Mouse (Mus musculus) erythroblast, embryonic 14.5 days (primary cell): ENCODE results near the gene Src. TPM values are rescaled to one million over a fixed set of nuclear protein-coding genes. Genes with fewer than 3 reads are reported as not detected.
"Not testable (repeated sequence)": the region's sequence is repeated elsewhere in the genome, so short reads cannot be mapped to it uniquely, and the experiment has no call there.

Experiments
- H3K27me3 ChIP-seq: 2 replicates; pipeline ENCODE4 v1.6.1; 2012; ENCODE audit warnings: inconsistent platforms; ENCODE audit not compliant: control insufficient read depth
- H3K36me3 ChIP-seq: 2 replicates; pipeline ENCODE4 v1.6.1; 2012; ENCODE audit warnings: mild to moderate bottlenecking, inconsistent platforms; ENCODE audit not compliant: control insufficient read depth
- H3K4me1 ChIP-seq: 2 replicates; pipeline ENCODE4 v1.6.1; 2012; ENCODE audit warnings: inconsistent platforms; ENCODE audit not compliant: control insufficient read depth
- H3K4me3 ChIP-seq: replicated peaks from 2 replicates; pipeline ENCODE3; 2012; ENCODE audit warnings: moderate library complexity, mild to moderate bottlenecking, inconsistent platforms
- H3K9me3 ChIP-seq: 2 replicates; pipeline ENCODE4 v1.6.1; 2012; ENCODE audit warnings: low read length, inconsistent platforms, mixed read lengths; ENCODE audit not compliant: control insufficient read depth
- GATA1 ChIP-seq: IDR thresholded peaks from 2 replicates; pipeline ENCODE4 v1.6.1; 2012; ENCODE audit warnings: low read length, inconsistent platforms, mixed read lengths
- TAL1 ChIP-seq: IDR thresholded peaks from 3 replicates; pipeline ENCODE4 v1.6.1; 2012; ENCODE audit warnings: low read length, inconsistent platforms, mixed read lengths
- polyA plus RNA-seq: library from polyadenylated mRNA; stranded (reverse); fragments of >175 nt; gene quantifications from 2 replicates; pipeline ENCODE4 v1.2.3, GENCODE M21; 2012

The Src gene
- polyA plus RNA-seq, 1 experiment = 0.08 TPM

GRCm38 (mm10) chr2:157475437-157476379, 57.5 kb downstream of the Src start:
- Histone ChIP-seq H3K36me3 (no peaks in the 10 kb centered on the region), H3K4me3 (no peak overlapping the region), H3K9me3 (no peaks in the 10 kb centered on the region), H3K4me1 (no peaks in the 10 kb centered on the region), H3K27me3 (no peaks in the 10 kb centered on the region)
- no peak for TF ChIP-seq TAL1
- no peak for TF ChIP-seq GATA1

DNA sequence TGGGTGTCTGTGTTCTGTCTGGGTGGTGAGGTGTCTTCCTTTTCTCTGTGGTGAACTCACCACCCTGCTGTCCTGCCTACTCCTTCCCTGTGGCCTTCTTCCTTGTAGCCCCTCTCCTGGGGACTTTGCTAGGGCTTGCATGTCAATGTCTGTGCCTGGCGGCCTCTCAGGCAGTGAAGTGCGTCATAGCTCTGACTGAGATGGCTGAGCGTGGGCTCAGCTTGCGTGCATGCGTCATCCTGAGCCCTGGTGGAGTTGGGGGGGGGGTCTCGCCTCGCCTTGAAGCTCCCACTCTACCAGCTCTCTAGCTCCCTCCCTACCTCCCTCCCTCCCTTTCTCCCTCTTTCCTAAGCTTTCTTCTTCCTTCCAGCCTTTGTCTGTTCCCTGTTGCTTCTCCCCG, 60.4 kb downstream of the Src start:
- Histone ChIP-seq H3K27me3 (no peaks in the 10 kb centered on the region), H3K4me1 (no peaks in the 10 kb centered on the region), H3K4me3 (no peak overlapping the region), H3K36me3 (no peaks in the 10 kb centered on the region), H3K9me3 (no peaks in the 10 kb centered on the region)
- TF ChIP-seq GATA1 (no peak), TAL1 (no peak)

DNA sequence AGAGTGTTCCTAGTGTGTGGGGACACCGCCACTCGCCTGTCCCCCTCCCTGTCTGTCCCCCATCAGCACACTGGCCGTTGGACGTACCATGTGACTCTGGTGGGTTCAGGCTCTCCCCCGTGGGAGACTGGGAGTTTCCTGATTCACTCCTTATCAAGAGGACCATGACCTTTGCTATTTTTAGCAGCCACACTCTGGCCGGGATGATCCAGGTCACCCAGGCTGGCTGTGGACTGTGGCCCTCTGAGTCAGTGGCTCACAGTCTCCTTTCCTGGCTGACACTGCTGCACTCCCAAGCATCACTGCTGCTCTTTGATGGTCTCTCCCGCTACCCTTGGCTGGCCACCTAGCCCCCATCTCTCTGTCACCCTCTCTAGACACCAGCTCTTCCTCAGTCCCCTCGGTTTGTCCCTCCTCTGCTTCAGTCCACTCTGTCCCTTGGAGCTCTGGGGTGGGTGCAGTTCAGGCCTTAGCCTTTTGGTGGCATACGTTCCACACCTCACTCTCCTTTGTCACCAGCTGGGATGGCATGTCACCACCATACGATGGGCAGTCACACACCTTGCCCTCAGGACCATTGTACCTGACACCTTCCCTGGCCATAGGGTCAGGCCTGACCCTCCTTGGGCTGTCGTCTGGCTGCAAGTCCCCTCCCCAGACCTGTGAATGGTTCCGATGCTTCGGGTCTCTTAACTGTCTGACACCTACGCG, 61.8 kb downstream of the Src start:
- H3K9me3 ChIP-seq = no peaks in the 10 kb centered on the region
- H3K36me3 ChIP-seq = no peaks in the 10 kb centered on the region
- H3K4me1 ChIP-seq = no peaks in the 10 kb centered on the region
- no peaks in the 10 kb centered on the region for H3K27me3 ChIP-seq
- H3K4me3 ChIP-seq = no peak overlapping the region
- TF ChIP-seq GATA1 (no peak), TAL1 (no peak)

- Histone ChIP-seq H3K36me3 (no peaks in the 10 kb centered on the region), H3K4me3 (no peak overlapping the region), H3K9me3 (no peaks in the 10 kb centered on the region), H3K27me3 (no peaks in the 10 kb centered on the region), H3K4me1 (no peaks in the 10 kb centered on the region)
- TF ChIP-seq TAL1 (no peak), GATA1 (no peak)
Measured at GRCm38 (mm10) chr2:157482729-157483128, 64.5 kb downstream of the Src start.

GRCm38 (mm10) chr2:157486559-157486958, 68.3 kb downstream of the Src start:
- not testable (repeated sequence) for H3K36me3 ChIP-seq, H3K4me1 ChIP-seq, H3K9me3 ChIP-seq, H3K4me3 ChIP-seq, H3K27me3 ChIP-seq

- TF ChIP-seq GATA1 = no peak
- no peak for TF ChIP-seq TAL1
- Histone ChIP-seq H3K36me3 (no peaks in the 10 kb centered on the region), H3K4me1 (no peaks in the 10 kb centered on the region), H3K4me3 (no peak overlapping the region), H3K9me3 (no peaks in the 10 kb centered on the region), H3K27me3 (no peaks in the 10 kb centered on the region)
Measured at GRCm38 (mm10) chr2:157486981-157487656, 68.9 kb downstream of the Src start.

DNA sequence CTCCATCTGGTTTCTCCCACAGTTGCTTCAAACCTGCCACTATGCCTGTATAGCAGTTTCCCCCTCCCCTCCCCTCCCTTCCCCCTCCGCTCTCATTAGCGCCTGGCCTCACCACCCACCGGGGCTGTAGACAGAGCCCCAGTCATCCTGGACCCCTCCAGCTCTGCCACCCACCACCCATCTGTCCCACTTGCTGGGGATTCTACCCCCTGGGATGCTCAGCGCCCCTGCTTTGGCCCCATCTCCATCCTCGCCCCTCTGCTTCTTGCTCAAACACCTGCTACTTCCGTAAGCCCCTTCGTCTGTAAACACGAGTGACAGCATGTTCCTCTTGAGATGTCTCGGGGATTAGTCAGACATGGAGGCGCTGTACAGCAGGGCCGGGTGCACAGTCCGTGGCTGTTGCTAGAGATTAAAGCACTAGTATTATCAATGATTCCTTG, 69.5 kb downstream of the Src start:
- no peaks in the 10 kb centered on the region for H3K27me3 ChIP-seq
- no peak for TF ChIP-seq TAL1
- no peak for TF ChIP-seq GATA1
- H3K4me3 ChIP-seq = no peak overlapping the region
- no peaks in the 10 kb centered on the region for H3K36me3 ChIP-seq
- no peaks in the 10 kb centered on the region for H3K4me1 ChIP-seq
- no peaks in the 10 kb centered on the region for H3K9me3 ChIP-seq

GRCm38 (mm10) chr2:157493240-157493639, 75.0 kb downstream of the Src start:
- Histone ChIP-seq H3K36me3 (no peaks in the 10 kb centered on the region), H3K4me3 (no peak overlapping the region), H3K9me3 (no peaks in the 10 kb centered on the region), H3K4me1 (no peaks in the 10 kb centered on the region), H3K27me3 (no peaks in the 10 kb centered on the region)
- TF ChIP-seq GATA1 = no peak
- no peak for TF ChIP-seq TAL1

DNA sequence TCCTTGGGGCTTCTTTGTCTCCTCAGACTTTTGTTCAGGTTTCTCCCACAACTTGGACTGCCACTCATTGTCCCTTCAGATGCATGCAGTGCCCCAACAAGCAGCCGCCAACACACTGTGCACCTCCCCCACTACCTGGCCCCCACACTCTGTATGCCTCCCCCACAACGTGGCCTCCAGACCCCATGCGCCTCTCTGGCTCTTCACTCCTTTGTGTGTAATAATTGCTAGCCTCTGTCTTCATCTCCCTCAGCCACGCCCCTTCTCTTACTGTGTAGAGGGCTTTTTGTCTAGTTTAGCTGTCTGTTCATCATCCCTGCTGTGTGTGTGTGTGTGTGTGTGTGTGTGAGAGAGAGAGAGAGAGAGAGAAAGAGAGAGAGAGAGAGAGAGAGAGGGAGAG, 80.3 kb downstream of the Src start:
- Histone ChIP-seq H3K36me3 (no peaks in the 10 kb centered on the region), H3K27me3 (no peaks in the 10 kb centered on the region), H3K9me3 (no peaks in the 10 kb centered on the region), H3K4me3 (no peak overlapping the region), H3K4me1 (no peaks in the 10 kb centered on the region)
- no peak for TF ChIP-seq TAL1
- TF ChIP-seq GATA1 = no peak
